Mouse (Mus musculus) liver, adult 2 months (tissue): ENCODE data around the gene Gnb3. TPM values are rescaled to one million over a fixed set of nuclear protein-coding genes. Genes with fewer than 3 reads are reported as not detected.
A peak's percentile ranks its signal among the peaks of the same experiment; 100 is the strongest.

ENCODE experiments used
- DNase-seq: peaks from one replicate; pipeline ENCODE4 v3.0.0-alpha.2; 2011; ENCODE audit warnings: low read depth, low spot score; ENCODE audit errors: extremely low read depth
- H3K27ac ChIP-seq: fragments of 200-500 bp; replicated peaks from 2 replicates; pipeline ENCODE4 v1.5.1; 2012; ENCODE audit warnings: low read depth, mild to moderate bottlenecking, control low read depth, inconsistent platforms, low read length; ENCODE audit not compliant: insufficient read depth
- H3K27me3 ChIP-seq: fragments of 200-500 bp; 2 replicates; pipeline ENCODE4 v1.6.1; 2012; ENCODE audit warnings: mild to moderate bottlenecking, moderate library complexity, low read length, inconsistent platforms; ENCODE audit not compliant: control insufficient read depth, insufficient read depth
- H3K36me3 ChIP-seq: fragments of 200-500 bp; 2 replicates; pipeline ENCODE4 v1.6.1; 2012; ENCODE audit warnings: low read length, inconsistent platforms; ENCODE audit not compliant: control insufficient read depth, insufficient read depth
- H3K4me1 ChIP-seq: fragments of 200-500 bp; 2 replicates; pipeline ENCODE4 v1.6.1; 2011; ENCODE audit warnings: low read length; ENCODE audit not compliant: control insufficient read depth, insufficient read depth
- H3K4me3 ChIP-seq: fragments of 200-500 bp; 2 replicates; pipeline ENCODE4 v1.5.1; 2011; ENCODE audit warnings: low read depth, mild to moderate bottlenecking, control low read depth, low read length, moderate library complexity; ENCODE audit not compliant: insufficient read depth
- H3K79me2 ChIP-seq: fragments of 200-500 bp; 2 replicates; pipeline ENCODE4 v1.6.1; 2012; ENCODE audit warnings: inconsistent platforms, mild to moderate bottlenecking, low read length, moderate library complexity; ENCODE audit not compliant: control insufficient read depth, insufficient read depth
- H3K9ac ChIP-seq: fragments of 200-500 bp; 2 replicates; pipeline ENCODE4 v1.6.1; 2012; ENCODE audit warnings: low read depth, mild to moderate bottlenecking, control low read depth, inconsistent platforms, low read length
- CTCF ChIP-seq: fragments of 200-500 bp; IDR thresholded peaks from 2 replicates; pipeline ENCODE4 v1.5.1; 2011; ENCODE audit warnings: low read depth, low read length, control low read depth
- POLR2A ChIP-seq: fragments of 200-500 bp; IDR thresholded peaks from 2 replicates; pipeline ENCODE4 v1.6.1; 2011; ENCODE audit warnings: low read length, control low read depth; ENCODE audit not compliant: insufficient read depth; ENCODE audit errors: extremely low read depth
- WGBS: fragments of 180-500 bp; shearing (Covaris S2); methylation state at CpG from one replicate; pipeline ENCODE4 v1.1.7; 2018; 5-methylcytosine and 5-hydroxymethylcytosine counted together
- polyA plus RNA-seq: library from polyadenylated mRNA; depleted of rRNA; stranded (reverse); fragments of >200 nt; gene quantifications from 2 replicates; pipeline ENCODE4 v1.2.3, GENCODE M21; 2012
- total RNA-seq: library from RNA; depleted of rRNA; stranded (reverse); fragments of >200 nt; gene quantifications from 2 replicates; pipeline ENCODE4 v1.2.3, GENCODE M21; 2014

Gene Gnb3
- total and polyA plus RNA-seq, 2 experiments, result not detected

DNA sequence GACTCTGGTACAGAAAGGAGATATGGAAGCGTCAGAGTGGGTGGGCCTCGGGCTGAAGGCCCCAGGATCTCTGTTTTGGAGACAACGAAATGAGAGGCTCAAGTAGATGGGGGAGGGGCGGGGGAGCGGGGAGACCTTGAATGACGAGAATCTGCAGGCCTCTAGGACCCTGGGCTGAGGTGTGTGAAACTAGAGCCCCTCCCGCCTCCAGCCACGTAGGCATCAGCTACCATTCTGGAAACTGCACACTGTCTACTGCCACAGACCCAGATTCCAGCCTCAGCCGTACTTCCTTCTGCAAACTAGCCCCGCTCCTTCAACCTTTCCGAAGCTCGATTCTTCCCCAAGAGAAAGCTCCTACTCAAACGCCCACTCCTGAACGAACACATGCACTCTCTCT is 16.2 kb upstream of the Gnb3 start:
- no peak for TF ChIP-seq CTCF
- TF ChIP-seq POLR2A, result no peak
- peaks cover 7% of the 10 kb centered on the region; the same call in 1 of the 2 replicates for H3K27me3 ChIP-seq
- no peaks in the 10 kb centered on the region for H3K36me3 ChIP-seq
- no peaks in the 10 kb centered on the region for H3K79me2 ChIP-seq
- no peak overlapping the region for H3K27ac ChIP-seq
- WGBS, result 34% methylated on average over 14 of the region's 14 CpGs
- peaks cover 1% of the 10 kb centered on the region; the same call in 1 of the 2 replicates for H3K4me1 ChIP-seq
- DNase-seq, result no peak
- H3K4me3 ChIP-seq, result no peak overlapping the region
- H3K9ac ChIP-seq, result no peak overlapping the region

DNA sequence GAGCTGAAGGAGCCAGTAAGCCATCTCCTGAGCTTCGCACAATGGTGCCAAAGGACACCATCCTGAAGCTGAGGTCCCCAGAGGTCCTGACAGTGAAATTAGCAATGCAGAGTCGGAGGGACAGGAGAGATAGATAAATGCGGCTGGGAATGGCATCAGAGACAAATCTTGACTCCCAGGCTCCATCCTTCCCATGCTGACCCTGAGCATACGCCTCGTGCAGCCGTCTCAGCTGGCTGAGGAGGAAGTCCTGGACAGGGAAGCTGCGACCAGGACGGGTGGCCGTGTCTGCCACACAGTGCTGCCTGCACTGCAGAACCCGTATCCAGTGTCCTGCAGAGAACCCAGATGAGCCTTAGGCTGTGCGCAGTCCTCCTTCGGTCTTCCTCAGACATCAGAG is 14.6 kb upstream of the Gnb3 start:
- TF ChIP-seq CTCF (no peak), POLR2A (no peak)
- no peaks in the 10 kb centered on the region for H3K79me2 ChIP-seq
- 71% methylated on average over 12 of the region's 12 CpGs for WGBS
- H3K4me1 ChIP-seq, result no peaks in the 10 kb centered on the region
- DNase-seq, result no peak
- no peak overlapping the region for H3K4me3 ChIP-seq
- H3K27ac ChIP-seq, result no peak overlapping the region
- no peak overlapping the region for H3K9ac ChIP-seq
- peaks cover 7% of the 10 kb centered on the region; the same call in 1 of the 2 replicates for H3K27me3 ChIP-seq
- no peaks in the 10 kb centered on the region for H3K36me3 ChIP-seq

DNA sequence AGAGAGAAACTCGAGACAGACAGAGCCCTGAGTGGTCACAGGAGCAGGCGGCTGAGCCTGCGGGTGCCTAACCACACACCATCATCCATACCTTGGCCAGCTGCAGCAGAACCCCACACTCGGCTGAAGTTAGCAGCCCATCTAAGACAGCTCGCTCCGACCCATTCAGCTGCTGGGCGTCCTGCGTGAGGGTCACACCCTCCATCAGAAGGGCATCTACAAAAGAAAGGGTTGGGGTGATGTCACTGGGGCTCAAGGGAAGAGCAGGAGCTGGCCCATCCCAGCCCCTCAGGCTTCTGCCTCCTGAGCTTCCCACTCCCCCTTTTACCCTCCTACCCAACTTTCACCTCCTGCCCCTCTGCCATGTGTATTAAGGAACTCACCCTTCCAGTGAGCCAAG is 10.5 kb upstream of the Gnb3 start:
- no peak overlapping the region for H3K9ac ChIP-seq
- H3K79me2 ChIP-seq, result no peaks in the 10 kb centered on the region
- no peaks in the 10 kb centered on the region for H3K27me3 ChIP-seq
- H3K4me1 ChIP-seq, result 0 out of 2 replicates have a peak, but pooled peaks cover 1% of the 10 kb centered on the region
- TF ChIP-seq CTCF, result no peak
- no peak for TF ChIP-seq POLR2A
- WGBS, result 64% methylated on average over 8 of the region's 8 CpGs
- DNase-seq, result no peak
- H3K4me3 ChIP-seq, result no peak overlapping the region
- no peak overlapping the region for H3K27ac ChIP-seq
- H3K36me3 ChIP-seq, result no peaks in the 10 kb centered on the region

DNA sequence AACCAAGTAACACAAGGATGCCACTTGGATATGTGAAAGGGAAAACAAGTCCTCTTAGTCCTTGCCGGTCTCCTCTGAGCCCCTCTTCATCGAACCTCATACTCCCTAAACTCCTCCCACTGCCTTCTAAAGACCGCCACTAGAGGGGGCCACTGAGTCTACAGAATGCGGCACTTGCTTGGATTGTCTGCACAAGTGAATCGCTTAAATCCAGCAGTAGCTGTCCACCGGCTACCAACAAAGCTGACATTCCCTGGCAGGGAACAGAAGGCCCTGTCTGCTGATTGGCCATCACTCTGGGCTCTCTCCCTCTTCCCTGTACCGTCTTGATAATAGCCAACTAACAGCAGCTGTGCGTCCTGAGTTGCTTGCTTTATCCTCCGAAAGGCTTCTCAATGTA is 7.2 kb upstream of the Gnb3 start:
- no peaks in the 10 kb centered on the region for H3K79me2 ChIP-seq
- no peaks in the 10 kb centered on the region for H3K27me3 ChIP-seq
- H3K4me3 ChIP-seq, result no peak overlapping the region
- H3K36me3 ChIP-seq, result no peaks in the 10 kb centered on the region
- TF ChIP-seq CTCF (peak; percentile 78), POLR2A (no peak)
- H3K27ac ChIP-seq, result no peak overlapping the region
- WGBS, result 15% methylated on average over 9 of the region's 9 CpGs
- H3K4me1 ChIP-seq, result 0 out of 2 replicates have a peak, but pooled peaks cover 1% of the 10 kb centered on the region
- DNase-seq, result peak; percentile 71
- H3K9ac ChIP-seq, result no peak overlapping the region

DNA sequence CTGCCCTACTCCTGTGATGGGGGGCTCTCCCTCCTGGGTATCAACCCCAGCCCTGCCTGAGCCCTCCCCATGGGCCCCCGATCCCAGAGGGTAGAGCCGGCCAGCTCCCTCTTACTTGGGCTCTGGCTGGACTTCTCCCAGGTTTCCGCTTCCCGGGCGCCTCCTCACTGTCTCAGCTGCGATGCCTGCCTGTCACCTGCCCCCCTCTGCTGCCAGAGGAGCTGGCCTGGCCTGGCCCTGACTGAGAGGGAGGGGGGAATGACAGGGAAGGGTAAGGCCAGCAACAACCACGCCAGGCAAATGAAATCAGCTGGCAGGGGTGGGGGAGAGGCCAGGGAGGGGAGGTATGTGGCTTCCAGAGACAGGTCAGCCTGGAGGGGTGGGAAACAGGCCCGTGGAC is 270 bp downstream of the Gnb3 start:
- no peak for TF ChIP-seq POLR2A
- no peak for TF ChIP-seq CTCF
- DNase-seq, result no peak
- H3K27me3 ChIP-seq, result no peaks in the 10 kb centered on the region
- no peak overlapping the region for H3K27ac ChIP-seq
- 53% methylated on average over 8 of the region's 8 CpGs for WGBS
- H3K9ac ChIP-seq, result no peak overlapping the region
- no peaks in the 10 kb centered on the region for H3K4me1 ChIP-seq
- no peaks in the 10 kb centered on the region for H3K36me3 ChIP-seq
- H3K79me2 ChIP-seq, result no peaks in the 10 kb centered on the region
- H3K4me3 ChIP-seq, result no peak overlapping the region

DNA sequence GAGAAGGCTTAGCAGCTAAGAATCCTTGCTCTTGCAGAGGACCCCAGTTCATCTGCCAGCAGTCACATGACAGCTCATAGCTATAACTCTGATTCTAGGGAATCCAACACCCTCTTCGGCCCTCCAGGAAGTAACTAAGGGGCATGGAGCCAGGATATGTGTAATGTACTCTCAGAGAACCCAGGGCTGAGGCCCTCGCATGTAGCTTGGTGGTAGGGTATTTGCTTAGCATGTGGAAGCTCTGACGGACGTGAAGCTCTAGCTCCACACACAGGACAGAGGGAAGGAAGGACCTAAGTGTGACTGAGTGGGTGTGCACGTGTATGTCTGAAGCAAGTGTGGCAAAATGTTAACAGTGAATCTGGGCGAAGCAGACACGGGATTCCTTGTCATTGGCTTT is 3.7 kb downstream of the Gnb3 start:
- Histone ChIP-seq H3K27ac (no peak overlapping the region), H3K27me3 (no peaks in the 10 kb centered on the region), H3K4me1 (no peaks in the 10 kb centered on the region), H3K4me3 (no peak overlapping the region), H3K9ac (no peak overlapping the region), H3K36me3 (no peaks in the 10 kb centered on the region), H3K79me2 (no peaks in the 10 kb centered on the region)
- TF ChIP-seq CTCF, result no peak
- TF ChIP-seq POLR2A, result no peak
- 77% methylated on average over 7 of the region's 7 CpGs for WGBS
- DNase-seq, result no peak

DNA sequence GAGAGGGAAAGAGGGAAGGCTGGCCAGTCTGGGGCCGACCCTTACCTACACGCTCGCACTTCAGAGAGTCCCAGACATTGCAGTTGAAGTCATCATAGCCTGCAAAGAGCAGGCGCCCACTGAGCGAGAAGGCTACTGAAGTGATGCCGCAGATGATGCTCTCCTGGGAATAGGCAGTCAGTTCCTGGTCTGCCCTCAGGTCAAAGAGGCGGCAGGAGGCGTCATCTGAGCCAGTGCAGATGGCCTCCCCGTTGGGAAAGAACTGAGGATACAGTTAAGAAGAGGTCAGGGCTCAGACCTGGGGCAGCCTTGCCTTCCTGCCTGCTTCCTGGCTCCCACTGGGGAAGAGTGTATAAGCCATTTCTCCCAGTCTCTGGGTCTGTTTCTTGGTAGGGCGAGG is 4.5 kb downstream of the Gnb3 start:
- no peak for TF ChIP-seq CTCF
- TF ChIP-seq POLR2A, result no peak
- H3K79me2 ChIP-seq, result no peaks in the 10 kb centered on the region

More for the DNA sequence above, 4.5 kb downstream of the Gnb3 start:
- no peaks in the 10 kb centered on the region for H3K36me3 ChIP-seq
- 90% methylated on average over 10 of the region's 10 CpGs for WGBS
- H3K4me3 ChIP-seq, result no peak overlapping the region
- H3K9ac ChIP-seq, result no peak overlapping the region
- DNase-seq, result no peak
- no peaks in the 10 kb centered on the region for H3K4me1 ChIP-seq
- H3K27me3 ChIP-seq, result no peaks in the 10 kb centered on the region
- H3K27ac ChIP-seq, result no peak overlapping the region
